Mouse (Mus musculus) limb, embryonic 14.5 days (tissue): Measurements from ENCODE around the gene Commd2. TPM values are rescaled to one million over a fixed set of nuclear protein-coding genes. Genes with fewer than 3 reads are reported as not detected.

Source experiments
- ATAC-seq: fragments of 200-750 bp; cut with Nextera tagmentation; 2 replicates; pipeline ENCODE4 v1.8.0; 2017; ENCODE audit warnings: low read depth, moderate number of reproducible peaks, moderate TSS enrichment; ENCODE audit not compliant: low FRiP score
- DNase-seq: peaks from one replicate; pipeline ENCODE4 v3.0.0-alpha.2; 2015; ENCODE audit warnings: low spot score
- H3K27ac ChIP-seq: fragments of 300-500 bp; sonication (generic); replicated peaks from 2 replicates; pipeline ENCODE4 v1.5.1; 2014; ENCODE audit warnings: low read depth, mild to moderate bottlenecking, low read length, moderate library complexity, mixed read lengths
- H3K27me3 ChIP-seq: fragments of 300-500 bp; sonication (generic); 2 replicates; pipeline ENCODE4 v1.6.1; 2014; ENCODE audit warnings: low read length, mixed read lengths; ENCODE audit not compliant: control insufficient read depth, insufficient read depth
- H3K36me3 ChIP-seq: fragments of 300-500 bp; sonication (generic); 2 replicates; pipeline ENCODE4 v1.6.1; 2014; ENCODE audit warnings: mild to moderate bottlenecking, low read length, moderate library complexity, mixed read lengths; ENCODE audit not compliant: control insufficient read depth, insufficient read depth
- H3K4me1 ChIP-seq: fragments of 300-500 bp; sonication (generic); 2 replicates; pipeline ENCODE4 v1.6.1; 2014; ENCODE audit warnings: antibody characterized with exemption, low read length, mixed read lengths; ENCODE audit not compliant: control insufficient read depth, insufficient read depth
- H3K4me2 ChIP-seq: fragments of 300-500 bp; sonication (generic); replicated peaks from 2 replicates; pipeline ENCODE4 v1.6.1; 2014; ENCODE audit warnings: low read depth, mild to moderate bottlenecking, low read length, moderate library complexity; ENCODE audit not compliant: severe bottlenecking
- H3K4me3 ChIP-seq: fragments of 300-500 bp; sonication (generic); replicated peaks from 2 replicates; pipeline ENCODE4 v1.5.1; 2014; ENCODE audit warnings: low read length
- H3K9ac ChIP-seq: fragments of 300-500 bp; sonication (generic); 2 replicates; pipeline ENCODE4 v1.6.1; 2014; ENCODE audit warnings: mild to moderate bottlenecking, low read depth, low read length, moderate library complexity; ENCODE audit not compliant: severe bottlenecking
- H3K9me3 ChIP-seq: fragments of 300-500 bp; sonication (generic); 2 replicates; pipeline ENCODE4 v1.6.1; 2016; ENCODE audit warnings: low read length; ENCODE audit not compliant: control insufficient read depth
- POLR2A ChIP-seq: fragments of 200-500 bp; IDR thresholded peaks from 2 replicates; pipeline ENCODE4 v1.8.0; 2012; ENCODE audit warnings: inconsistent platforms, mild to moderate bottlenecking, moderate library complexity, borderline replicate concordance; ENCODE audit not compliant: insufficient read depth, insufficient read length; ENCODE audit errors: extremely low read depth
- WGBS: fragments of 180-500 bp; shearing (Covaris S2); extraction: QIAGEN DNeasy Blood & Tissue Kit; methylation state at CpG from one replicate; pipeline ENCODE4 v1.1.7; 2014; 5-methylcytosine and 5-hydroxymethylcytosine counted together
- microRNA-seq: library from miRNA; unstranded; fragments of <30 nt; microRNA quantifications from one replicate; pipeline ENCODE4, GENCODE M21; 2016
- polyA plus RNA-seq, 2 experiments: library from polyadenylated mRNA; depleted of rRNA in 1 of 2; stranded (reverse) in 1 of 2; unstranded in 1 of 2; fragments of >200 nt; fragmentation: Nextera tagmentation in 1 of 2; extraction: Ambion mirVana in 1 of 2; gene quantifications; 2 replicates each; pipeline versions ENCODE4 v1.2.1 to v1.2.3; 2012 to 2014

Gene Commd2
- polyA plus RNA-seq, 2 experiments, result 53.9 to 81.0 TPM

DNA sequence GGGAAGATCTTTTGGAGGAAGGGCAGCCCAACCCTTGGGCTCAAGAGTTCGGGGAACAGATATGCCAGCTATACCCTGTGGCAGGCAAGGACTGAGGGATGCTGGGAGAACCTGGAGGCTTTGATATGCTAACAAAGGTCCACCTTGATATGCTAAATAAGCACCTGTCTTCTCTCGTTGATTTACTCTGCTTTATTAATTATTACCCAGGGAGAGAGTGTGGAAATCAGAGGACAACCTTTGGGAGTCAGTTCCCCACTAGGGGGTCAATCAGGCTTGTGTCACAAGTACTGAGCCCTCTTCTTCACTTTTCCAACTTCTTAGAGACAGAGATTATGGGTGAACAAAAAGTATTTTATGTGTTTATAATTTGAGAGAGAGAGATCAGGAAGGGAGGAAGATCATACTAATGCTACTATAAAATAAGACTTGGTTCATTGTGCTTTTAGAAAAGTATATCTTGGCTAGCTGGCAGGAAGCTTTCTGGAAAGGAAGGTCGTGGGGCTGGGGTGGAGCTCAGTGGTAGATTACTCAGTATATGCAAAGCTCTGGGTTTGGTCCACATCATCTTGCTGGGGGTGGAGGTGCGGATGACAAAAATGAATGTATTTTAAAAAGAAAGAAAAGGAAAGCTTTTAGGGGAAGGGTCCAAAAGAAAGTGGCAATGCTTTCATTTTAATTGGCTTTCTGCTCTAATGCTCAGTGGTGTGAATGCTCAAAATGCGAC is 47.5 kb downstream of the Commd2 start:
- 50% methylated on average over 5 of the region's 5 CpGs for WGBS
- no peak overlapping the region for H3K4me3 ChIP-seq
- no peaks in the 10 kb centered on the region for H3K9me3 ChIP-seq
- peak; percentile 62 for ATAC-seq
- no peak for TF ChIP-seq POLR2A
- no peaks in the 10 kb centered on the region for H3K36me3 ChIP-seq
- peak overlapping the region; percentile 48 for H3K27ac ChIP-seq
- H3K4me2 ChIP-seq, result no peak overlapping the region
- H3K9ac ChIP-seq, result no peak overlapping the region
- DNase-seq, result peak; percentile 42
- H3K4me1 ChIP-seq, result no peaks in the 10 kb centered on the region
- no peaks in the 10 kb centered on the region for H3K27me3 ChIP-seq

DNA sequence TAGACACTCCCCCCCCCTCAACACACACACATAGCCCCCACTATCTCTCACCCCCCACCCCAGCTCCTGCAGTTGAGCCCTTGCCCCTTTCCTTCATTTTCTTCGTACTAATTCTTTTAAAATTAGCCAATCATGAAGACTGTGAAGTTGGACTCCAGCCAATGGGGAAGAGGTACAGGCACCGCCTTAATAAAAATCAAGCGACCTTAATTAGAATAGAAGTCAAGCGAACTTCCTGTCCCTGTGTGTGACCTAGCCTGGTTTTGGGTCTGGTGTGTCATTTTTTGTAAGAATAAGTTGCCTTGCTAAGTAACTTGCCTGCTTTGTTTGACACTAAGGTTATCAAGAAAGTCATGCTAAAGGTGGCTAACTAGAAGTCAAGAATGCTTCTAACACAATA is 48.9 kb downstream of the Commd2 start:
- no peaks in the 10 kb centered on the region for H3K4me1 ChIP-seq
- 71% methylated on average over 4 of the region's 4 CpGs for WGBS
- H3K4me2 ChIP-seq, result no peak overlapping the region
- TF ChIP-seq POLR2A, result no peak
- no peak overlapping the region for H3K4me3 ChIP-seq
- H3K9ac ChIP-seq, result no peak overlapping the region
- no peaks in the 10 kb centered on the region for H3K27me3 ChIP-seq
- DNase-seq, result no peak
- ATAC-seq, result no peak
- H3K36me3 ChIP-seq, result no peaks in the 10 kb centered on the region
- no peaks in the 10 kb centered on the region for H3K9me3 ChIP-seq
- H3K27ac ChIP-seq, result no peak overlapping the region

DNA sequence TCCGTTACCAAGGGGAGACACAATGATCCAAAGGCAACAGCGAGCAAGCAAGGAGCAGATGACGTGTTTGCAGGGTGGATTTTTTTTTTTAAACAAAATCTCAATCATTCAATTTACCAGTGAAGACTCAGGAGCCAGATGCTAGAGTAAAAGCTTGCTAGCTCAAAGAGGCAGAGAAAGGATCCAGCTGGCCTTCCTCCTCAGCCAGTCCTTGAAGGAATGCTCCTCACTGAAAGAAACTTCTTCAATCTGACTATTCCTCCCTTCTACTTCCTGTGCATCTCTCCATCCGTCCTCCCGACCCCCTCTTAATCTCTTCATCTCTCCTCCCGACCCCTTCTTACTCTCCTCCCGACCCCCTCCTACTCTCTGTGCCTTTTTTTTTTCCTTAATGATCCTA is 54.9 kb downstream of the Commd2 start:
- DNase-seq, result no peak
- Histone ChIP-seq H3K27me3 (no peaks in the 10 kb centered on the region), H3K36me3 (no peaks in the 10 kb centered on the region), H3K4me2 (no peak overlapping the region), H3K4me1 (no peaks in the 10 kb centered on the region), H3K4me3 (no peak overlapping the region), H3K9ac (no peak overlapping the region), H3K27ac (no peak overlapping the region), H3K9me3 (no peaks in the 10 kb centered on the region)
- WGBS, result 63% methylated on average over 7 of the region's 7 CpGs
- TF ChIP-seq POLR2A, result no peak
- ATAC-seq, result no peak

DNA sequence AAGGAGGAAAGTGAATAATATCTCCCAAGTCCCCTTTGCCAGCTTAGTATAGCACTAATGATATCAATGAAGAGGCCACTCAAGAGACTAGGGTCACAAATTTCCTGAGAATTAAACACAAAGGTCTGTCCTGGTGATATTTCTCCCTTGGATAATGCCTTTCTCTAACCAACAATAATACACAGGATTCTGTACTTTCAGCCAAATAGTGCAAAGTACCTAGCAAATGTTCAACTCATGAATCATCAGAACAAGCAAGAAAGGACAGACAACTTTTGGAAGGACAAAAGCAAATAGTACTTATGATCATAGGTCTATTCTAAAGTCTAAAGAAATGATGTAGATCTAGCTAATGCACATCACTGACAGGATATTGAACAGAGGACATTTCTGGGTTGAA is 56.0 kb downstream of the Commd2 start:
- no peak for TF ChIP-seq POLR2A
- ATAC-seq (no peak), DNase-seq (no peak)
- Histone ChIP-seq H3K27me3 (no peaks in the 10 kb centered on the region), H3K36me3 (no peaks in the 10 kb centered on the region), H3K9me3 (no peaks in the 10 kb centered on the region), H3K27ac (no peak overlapping the region), H3K4me3 (no peak overlapping the region), H3K9ac (no peak overlapping the region), H3K4me1 (no peaks in the 10 kb centered on the region), H3K4me2 (no peak overlapping the region)

Small RNAs within 50 kb of the gene (microRNA-seq; reads per million reads assigned to microRNA genes)
- gene Mir6377, result not detected

Other genes with a start within 250 kb of the Commd2 start
- 0.12 and 0.13 TPM in 2 replicates for gene Tm4sf4, start 226.4 kb downstream of the Commd2 start, polyA plus RNA-seq (2012; rRNA removed)
- gene Tm4sf4, start 226.4 kb downstream of the Commd2 start, polyA plus RNA-seq (2014; fragmentation: Nextera tagmentation; extraction: Ambion mirVana), result 0.12 TPM in 1 of 2 replicates, not detected in the other
- 54.2 and 57.9 TPM in 2 replicates for gene Wwtr1, start 75.8 kb downstream of the Commd2 start, polyA plus RNA-seq (2012; rRNA removed)
- gene Wwtr1, start 75.8 kb downstream of the Commd2 start, polyA plus RNA-seq (2014; fragmentation: Nextera tagmentation; extraction: Ambion mirVana), result 34.5 and 34.6 TPM in 2 replicates
- gene Ankub1, start 41.1 kb upstream of the Commd2 start, polyA plus RNA-seq (2012; rRNA removed), result not detected in 2 replicates
- 0.07 TPM in 1 of 2 replicates, not detected in the other for gene Ankub1, start 41.1 kb upstream of the Commd2 start, polyA plus RNA-seq (2014; fragmentation: Nextera tagmentation; extraction: Ambion mirVana)
- 34.9 and 43.0 TPM in 2 replicates for gene Rnf13, start 84.3 kb upstream of the Commd2 start, polyA plus RNA-seq (2012; rRNA removed)
- gene Rnf13, start 84.3 kb upstream of the Commd2 start, polyA plus RNA-seq (2014; fragmentation: Nextera tagmentation; extraction: Ambion mirVana), result 76.5 and 87.9 TPM in 2 replicates
- 131 and 143 TPM in 2 replicates for gene Pfn2, start 196.4 kb upstream of the Commd2 start, polyA plus RNA-seq (2012; rRNA removed)
- gene Pfn2, start 196.4 kb upstream of the Commd2 start, polyA plus RNA-seq (2014; fragmentation: Nextera tagmentation; extraction: Ambion mirVana), result 146 and 168 TPM in 2 replicates